Mouse (Mus musculus) embryonic facial prominence, embryonic 10.5 days (tissue): ENCODE measurements around the gene Gm45716. TPM values are rescaled to one million over a fixed set of nuclear protein-coding genes. Genes with fewer than 3 reads are reported as not detected.

Experiments used
- DNase-seq: peaks from one replicate; pipeline ENCODE4 v3.0.0-alpha.2; 2017; ENCODE audit warnings: low spot score
- H3K27ac ChIP-seq: fragments of 300-500 bp; sonication (generic); replicated peaks from 2 replicates; pipeline ENCODE4 v1.5.1; 2016; ENCODE audit warnings: mild to moderate bottlenecking
- H3K27me3 ChIP-seq: fragments of 300-500 bp; sonication (generic); replicated peaks from 2 replicates; pipeline ENCODE4 v1.6.1; 2016; ENCODE audit warnings: low read depth, mild to moderate bottlenecking; ENCODE audit not compliant: poor library complexity, severe bottlenecking
- H3K36me3 ChIP-seq: fragments of 300-500 bp; sonication (generic); replicated peaks from 2 replicates; pipeline ENCODE4 v1.6.1; 2016; ENCODE audit warnings: mild to moderate bottlenecking, moderate library complexity
- H3K4me1 ChIP-seq: fragments of 300-500 bp; sonication (generic); 2 replicates; pipeline ENCODE4 v1.6.1; 2016
- H3K4me3 ChIP-seq: fragments of 300-500 bp; sonication (generic); 2 replicates; pipeline ENCODE4 v1.5.1; 2016; ENCODE audit warnings: mild to moderate bottlenecking, moderate library complexity
- H3K9me3 ChIP-seq: fragments of 300-500 bp; sonication (generic); 2 replicates; pipeline ENCODE4 v1.6.1; 2016; ENCODE audit warnings: mild to moderate bottlenecking
- WGBS: fragments of 180-500 bp; shearing (Covaris S2); methylation state at CpG from one replicate; pipeline ENCODE4 v1.1.7; 2016; 5-methylcytosine and 5-hydroxymethylcytosine counted together
- polyA plus RNA-seq: library from polyadenylated mRNA; unstranded; fragments of >200 nt; fragmentation: Nextera tagmentation; extraction: Ambion mirVana; gene quantifications from 2 replicates; pipeline ENCODE4 v1.2.1, GENCODE M21; 2016

The Gm45716 gene
- polyA plus RNA-seq, 1 experiment from 2014 or later, result 14.6 TPM

DNA sequence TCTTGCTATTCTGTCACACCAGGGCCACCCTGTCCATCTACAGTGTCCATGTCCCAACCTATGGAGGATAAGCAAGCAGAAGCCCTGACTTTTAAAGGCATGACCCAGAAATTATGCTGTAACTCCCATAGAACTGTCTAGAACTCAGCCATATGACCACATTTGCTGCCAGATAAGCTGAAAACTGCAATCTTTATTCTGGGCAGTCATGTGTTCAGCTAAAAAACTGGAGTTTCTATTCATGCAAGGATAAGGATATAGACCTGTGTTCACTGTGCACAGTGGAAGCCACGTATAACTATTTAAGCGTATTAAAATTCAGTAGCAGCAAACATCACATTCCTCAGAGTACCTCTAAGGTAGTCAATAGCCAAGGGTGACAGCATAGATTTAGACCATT lies 55.8 kb downstream of the Gm45716 start:
- no peaks in the 10 kb centered on the region for H3K36me3 ChIP-seq
- H3K27me3 ChIP-seq, result no peaks in the 10 kb centered on the region
- H3K27ac ChIP-seq, result no peak overlapping the region
- WGBS, result 98% methylated on average over 2 of the region's 2 CpGs
- no peak overlapping the region for H3K4me3 ChIP-seq
- H3K9me3 ChIP-seq, result no peaks in the 10 kb centered on the region
- DNase-seq, result no peak
- H3K4me1 ChIP-seq, result peaks cover 7% of the 10 kb centered on the region

- 87% methylated on average over 6 of the region's 6 CpGs for WGBS
- H3K4me1 ChIP-seq, result peaks cover 23% of the 10 kb centered on the region
- H3K27me3 ChIP-seq, result no peaks in the 10 kb centered on the region
- H3K27ac ChIP-seq, result no peak overlapping the region
- no peaks in the 10 kb centered on the region for H3K36me3 ChIP-seq
- no peak for DNase-seq
- no peak overlapping the region for H3K4me3 ChIP-seq
- H3K9me3 ChIP-seq, result no peaks in the 10 kb centered on the region
Observed at GRCm38 (mm10) chr11:90245630-90246029, 58.1 kb downstream of the Gm45716 start.

DNA sequence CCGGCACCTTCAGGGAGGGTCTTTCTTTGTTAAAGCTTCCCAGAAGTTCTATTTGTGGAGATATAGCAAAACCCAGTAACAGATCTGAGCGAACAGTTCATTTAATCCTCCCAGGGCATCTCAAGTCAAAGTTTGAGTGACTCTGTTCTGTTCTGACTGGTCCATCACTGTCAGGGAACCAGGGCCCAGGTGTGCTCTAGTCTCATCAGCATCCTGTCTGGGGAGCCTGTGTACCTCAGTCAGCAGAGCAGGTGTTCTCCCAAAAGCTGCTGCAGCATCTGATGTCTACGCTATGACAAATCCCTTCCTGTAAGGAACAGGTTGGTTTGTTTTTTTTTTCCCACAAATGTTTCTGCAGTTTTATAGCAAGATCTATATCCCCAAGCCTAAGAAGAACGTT lies 59.2 kb downstream of the Gm45716 start:
- Histone ChIP-seq H3K4me3 (no peak overlapping the region), H3K36me3 (no peaks in the 10 kb centered on the region), H3K27ac (no peak overlapping the region), H3K4me1 (peaks cover 26% of the 10 kb centered on the region), H3K9me3 (no peaks in the 10 kb centered on the region), H3K27me3 (no peaks in the 10 kb centered on the region)
- DNase-seq, result no peak
- WGBS, result 84% methylated on average over 4 of the region's 4 CpGs

DNA sequence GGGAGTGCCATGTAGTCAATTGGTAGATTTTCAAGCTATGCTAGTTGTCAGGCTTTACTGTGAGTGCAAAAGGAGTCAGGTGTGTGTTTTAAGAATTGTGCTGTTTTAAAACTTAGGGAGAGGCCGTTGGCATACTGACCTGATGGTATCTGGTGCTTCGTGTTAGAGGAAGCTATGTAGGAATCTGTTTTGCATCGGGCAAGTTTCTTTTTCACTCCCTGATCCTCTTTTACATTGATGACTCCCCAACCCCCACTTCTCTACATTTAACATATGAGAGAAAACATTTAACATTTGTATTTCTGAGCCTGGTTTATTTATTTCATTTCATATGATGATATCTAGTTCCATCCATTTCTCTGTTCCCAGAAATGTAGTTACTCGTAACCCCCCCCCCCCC lies 60.3 kb downstream of the Gm45716 start:
- Histone ChIP-seq H3K36me3 (peaks cover 6% of the 10 kb centered on the region; the same call in 1 of the 2 replicates), H3K4me3 (no peak overlapping the region), H3K9me3 (no peaks in the 10 kb centered on the region), H3K27ac (no peak overlapping the region), H3K4me1 (peaks cover 37% of the 10 kb centered on the region), H3K27me3 (no peaks in the 10 kb centered on the region)
- 72% methylated on average over 4 of the region's 4 CpGs for WGBS
- no peak for DNase-seq

GRCm38 (mm10) chr11:90249025-90249650 lies 61.7 kb downstream of the Gm45716 start, which contains the start of gene Mmd:
Gene Mmd (plus strand): TSS chr11:90249456.
- Histone ChIP-seq H3K27ac (peak within 1 kb of the TSS; percentile 95), H3K4me3 (peak within 1 kb of the TSS; percentile 75), H3K9me3 (no peaks in the 10 kb centered on the region), H3K4me1 (peaks cover 38% of the 10 kb centered on the region), H3K27me3 (no peaks in the 10 kb centered on the region), H3K36me3 (peaks cover 16% of the 10 kb centered on the region; the same call in 1 of the 2 replicates)
- WGBS, result under 1% methylated on average over 51 of the region's 51 CpGs
- DNase-seq, result peak; percentile 99

DNA sequence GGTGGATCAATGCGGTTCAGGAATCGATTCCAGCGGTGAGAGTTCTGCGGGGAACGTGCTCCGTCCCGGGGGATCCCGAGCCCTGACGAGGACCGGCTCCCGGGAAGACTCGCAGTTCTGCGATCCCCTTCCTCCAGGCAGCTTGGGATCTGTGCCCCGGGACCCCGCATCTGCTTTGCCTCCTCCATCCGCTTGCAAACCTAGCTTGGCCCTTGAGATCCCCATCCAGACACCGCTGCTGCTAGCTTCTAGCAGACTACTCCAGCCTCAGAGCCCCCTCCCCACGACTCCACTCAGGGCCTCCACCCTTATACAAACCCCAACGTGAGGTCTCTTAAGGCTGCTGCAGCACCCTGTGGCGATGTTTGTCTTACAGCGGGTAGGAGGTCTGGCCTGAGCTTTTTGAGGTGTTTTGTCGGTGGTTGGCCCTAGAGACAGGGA lies 62.2 kb downstream of the Gm45716 start:
- no peaks in the 10 kb centered on the region for H3K27me3 ChIP-seq
- H3K4me1 ChIP-seq, result peaks cover 38% of the 10 kb centered on the region
- H3K4me3 ChIP-seq, result peak overlapping the region; percentile 75
- H3K27ac ChIP-seq, result peak overlapping the region; percentile 95
- no peak for DNase-seq
- 0% methylated on average over 22 of the region's 22 CpGs for WGBS
- H3K9me3 ChIP-seq, result no peaks in the 10 kb centered on the region
- H3K36me3 ChIP-seq, result peaks cover 16% of the 10 kb centered on the region; the same call in 1 of the 2 replicates

DNA sequence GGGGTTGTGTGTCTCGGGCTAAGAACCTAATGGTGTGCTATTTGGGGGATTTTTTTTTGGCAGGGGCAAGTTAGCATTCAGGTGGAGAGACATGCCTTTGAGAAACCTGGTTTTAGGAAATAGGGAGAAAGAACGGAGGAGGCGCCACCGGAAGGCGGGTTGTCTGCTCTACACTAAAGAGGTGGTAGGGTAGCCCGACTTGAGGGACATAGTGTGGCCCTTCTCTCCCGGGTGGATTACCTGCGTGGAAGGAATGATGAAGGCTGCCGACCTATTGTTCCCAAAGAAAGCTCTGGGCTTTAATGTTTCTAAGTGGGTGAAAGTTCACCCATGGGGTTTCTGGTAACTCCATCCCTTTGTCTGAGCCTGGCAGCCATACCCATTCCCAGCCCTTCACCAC lies 62.7 kb downstream of the Gm45716 start:
- H3K9me3 ChIP-seq, result no peaks in the 10 kb centered on the region
- H3K4me3 ChIP-seq, result peak overlapping the region; percentile 75
- H3K27ac ChIP-seq, result peak overlapping the region; percentile 95
- H3K27me3 ChIP-seq, result no peaks in the 10 kb centered on the region
- WGBS, result 2% methylated on average over 9 of the region's 9 CpGs
- DNase-seq, result peak; percentile 39
- H3K4me1 ChIP-seq, result peaks cover 38% of the 10 kb centered on the region
- peaks cover 16% of the 10 kb centered on the region; the same call in 1 of the 2 replicates for H3K36me3 ChIP-seq

- WGBS, result 77% methylated on average over 7 of the region's 7 CpGs
- H3K27ac ChIP-seq, result peak overlapping the region; percentile 95
Observed at GRCm38 (mm10) chr11:90250730-90251129, 63.2 kb downstream of the Gm45716 start.

GRCm38 (mm10) chr11:90251923-90252322 lies 64.4 kb downstream of the Gm45716 start:
- Histone ChIP-seq H3K4me1 (peaks cover 47% of the 10 kb centered on the region), H3K27me3 (no peaks in the 10 kb centered on the region), H3K36me3 (peaks cover 19% of the 10 kb centered on the region; the same call in 1 of the 2 replicates), H3K27ac (no peak overlapping the region), H3K4me3 (no peak overlapping the region), H3K9me3 (no peaks in the 10 kb centered on the region)
- WGBS, result 46% methylated on average over 2 of the region's 2 CpGs
- DNase-seq, result no peak

More at GRCm38 (mm10) chr11:90250730-90251129, 63.2 kb downstream of the Gm45716 start:
- H3K4me3 ChIP-seq, result peak overlapping the region; percentile 75
- peaks cover 16% of the 10 kb centered on the region; the same call in 1 of the 2 replicates for H3K36me3 ChIP-seq
- peaks cover 42% of the 10 kb centered on the region for H3K4me1 ChIP-seq
- H3K9me3 ChIP-seq, result no peaks in the 10 kb centered on the region
- H3K27me3 ChIP-seq, result no peaks in the 10 kb centered on the region
- no peak for DNase-seq

GRCm38 (mm10) chr11:90252366-90252765 lies 64.9 kb downstream of the Gm45716 start:
- Histone ChIP-seq H3K4me3 (no peak overlapping the region), H3K4me1 (peaks cover 47% of the 10 kb centered on the region), H3K36me3 (peaks cover 24% of the 10 kb centered on the region), H3K27ac (no peak overlapping the region), H3K9me3 (no peaks in the 10 kb centered on the region), H3K27me3 (no peaks in the 10 kb centered on the region)
- no peak for DNase-seq
- WGBS, result 84% methylated on average over 8 of the region's 8 CpGs

GRCm38 (mm10) chr11:90254536-90254935 lies 67.1 kb downstream of the Gm45716 start:
- 91% methylated on average over 3 of the region's 3 CpGs for WGBS
- H3K4me3 ChIP-seq, result no peak overlapping the region
- DNase-seq, result no peak
- H3K27me3 ChIP-seq, result no peaks in the 10 kb centered on the region
- peaks cover 37% of the 10 kb centered on the region for H3K36me3 ChIP-seq
- peaks cover 53% of the 10 kb centered on the region for H3K4me1 ChIP-seq
- H3K9me3 ChIP-seq, result no peaks in the 10 kb centered on the region
- H3K27ac ChIP-seq, result no peak overlapping the region

DNA sequence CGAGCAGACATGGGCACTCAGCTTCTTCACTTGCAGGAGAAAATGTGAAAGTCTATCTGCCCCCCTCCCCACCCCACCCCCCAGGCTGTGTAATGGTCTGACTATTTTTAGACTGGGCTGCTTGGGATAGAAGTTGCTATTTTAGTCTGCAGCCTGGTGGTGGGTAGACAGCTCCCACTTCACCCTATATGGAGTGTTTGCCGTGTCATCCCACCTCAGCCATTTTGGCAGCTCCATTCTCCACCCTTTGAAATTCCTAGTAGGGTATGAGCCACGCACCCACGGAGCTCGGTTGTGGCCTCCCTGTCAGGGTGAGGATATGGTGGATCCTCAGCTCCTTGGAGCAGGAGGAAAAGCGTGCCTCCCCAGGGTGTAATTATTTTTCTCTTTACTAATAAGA lies 68.2 kb downstream of the Gm45716 start:
- 78% methylated on average over 6 of the region's 6 CpGs for WGBS
- no peak overlapping the region for H3K27ac ChIP-seq

GRCm38 (mm10) chr11:90256833-90257525 lies 69.5 kb downstream of the Gm45716 start:
- Histone ChIP-seq H3K4me1 (peaks cover 36% of the 10 kb centered on the region), H3K27me3 (no peaks in the 10 kb centered on the region), H3K9me3 (no peaks in the 10 kb centered on the region), H3K4me3 (no peak overlapping the region), H3K27ac (no peak overlapping the region; the same call in 1 of the 2 replicates), H3K36me3 (peaks cover 61% of the 10 kb centered on the region)
- DNase-seq, result no peak
- 89% methylated on average over 16 of the region's 16 CpGs for WGBS

More for the DNA sequence above, 68.2 kb downstream of the Gm45716 start:
- peaks cover 48% of the 10 kb centered on the region for H3K36me3 ChIP-seq
- no peaks in the 10 kb centered on the region for H3K27me3 ChIP-seq
- no peak overlapping the region for H3K4me3 ChIP-seq
- H3K4me1 ChIP-seq, result peaks cover 48% of the 10 kb centered on the region
- no peaks in the 10 kb centered on the region for H3K9me3 ChIP-seq
- DNase-seq, result no peak
